Mouse (Mus musculus): ENCODE data around the gene C2cd6. TPM values are rescaled to one million over a fixed set of nuclear protein-coding genes. Genes with fewer than 3 reads are reported as not detected.

C2cd6 gene
- polyA plus RNA-seq, 1 experiment: 90.1 TPM

- no peaks in the 10 kb centered on the region for H3K4me1 ChIP-seq (ENCODE audit: control insufficient read depth, insufficient read depth, low read length)
- TF ChIP-seq POLR2A (IDR thresholded peaks at IDR 0.05; ENCODE audit: control insufficient read depth, low read depth, low read length) (no peak), CTCF (IDR thresholded peaks at IDR 0.05; ENCODE audit: control insufficient read depth, insufficient read depth, insufficient replicate concordance, low read depth, low read length) (no peak)
Observed at GRCm38 (mm10) chr1:59021556-59021955, 73.1 kb downstream of the C2cd6 start.

GRCm38 (mm10) chr1:59009250-59009649 is 85.5 kb downstream of the C2cd6 start:
- Histone ChIP-seq H3K27ac (ENCODE audit: control insufficient read depth, insufficient read depth, low read depth, low read length) (no peak overlapping the region), H3K27me3 (ENCODE audit: control insufficient read depth, insufficient read depth, low read length) (no peaks in the 10 kb centered on the region), H3K4me3 (ENCODE audit: control insufficient read depth, low read depth, low read length) (no peak overlapping the region), H3K36me3 (ENCODE audit: control insufficient read depth, insufficient read depth, low read length) (no peaks in the 10 kb centered on the region), H3K4me1 (ENCODE audit: control insufficient read depth, insufficient read depth, low read length) (no peaks in the 10 kb centered on the region)
- no peak for TF ChIP-seq CTCF (IDR thresholded peaks at IDR 0.05; ENCODE audit: control insufficient read depth, insufficient read depth, insufficient replicate concordance, low read depth, low read length)
- no peak for TF ChIP-seq POLR2A (IDR thresholded peaks at IDR 0.05; ENCODE audit: control insufficient read depth, low read depth, low read length)

More at GRCm38 (mm10) chr1:59021556-59021955, 73.1 kb downstream of the C2cd6 start:
- Histone ChIP-seq H3K4me3 (ENCODE audit: control insufficient read depth, low read depth, low read length) (no peak overlapping the region), H3K36me3 (ENCODE audit: control insufficient read depth, insufficient read depth, low read length) (no peaks in the 10 kb centered on the region), H3K27ac (ENCODE audit: control insufficient read depth, insufficient read depth, low read depth, low read length) (no peak overlapping the region), H3K27me3 (ENCODE audit: control insufficient read depth, insufficient read depth, low read length) (no peaks in the 10 kb centered on the region)

Other genes starting within 250 kb of the C2cd6 start
- 3.6 and 4.4 TPM in 2 replicates for gene Trak2, start 121.5 kb downstream of the C2cd6 start, polyA plus RNA-seq (2012; rRNA removed)
- gene Stradb, start 121.4 kb downstream of the C2cd6 start, polyA plus RNA-seq (2012; rRNA removed): 10.9 and 11.6 TPM in 2 replicates
- gene Tmem237, start 25.5 kb upstream of the C2cd6 start, polyA plus RNA-seq (2012; rRNA removed): 56.1 and 59.7 TPM in 2 replicates
- gene Mpp4, start 68.5 kb upstream of the C2cd6 start, polyA plus RNA-seq (2012; rRNA removed): 1.6 and 1.8 TPM in 2 replicates
- 6.8 and 7.1 TPM in 2 replicates for gene Als2, start 142.3 kb upstream of the C2cd6 start, polyA plus RNA-seq (2012; rRNA removed)
- 1.3 and 1.6 TPM in 2 replicates for gene Cdk15, start 162.0 kb upstream of the C2cd6 start, polyA plus RNA-seq (2012; rRNA removed)

Data from testis, adult 2 months (tissue).